Mouse (Mus musculus): ENCODE measurements at regions not wholly inside any gene's neighbourhood (a gene's known extent, or its start where the extent isn't known, plus 50 kb on each side); places are given as distances from the start of the nearest gene placed in this dataset.

- no peaks in the 10 kb centered on the region for H3K36me3 ChIP-seq (ENCODE audit: control insufficient read depth, insufficient read depth, low read length, poor library complexity, severe bottlenecking)
- TF ChIP-seq EP300 (IDR thresholded peaks at IDR 0.05; ENCODE audit: insufficient read depth, low read depth, low read length) (no peak), CTCF (IDR thresholded peaks at IDR 0.05; ENCODE audit: low read depth, low read length) (no peak), POLR2A (IDR thresholded peaks at IDR 0.05; ENCODE audit: insufficient read depth, low read length) (no peak)
- H3K9me3 ChIP-seq (replicated peaks; ENCODE audit: control insufficient read depth, insufficient read depth, low read length, poor library complexity, severe bottlenecking) = no peaks in the 10 kb centered on the region
- peaks cover 3% of the 10 kb centered on the region for H3K4me1 ChIP-seq (ENCODE audit: control insufficient read depth, insufficient read depth, low read length)
- no peak overlapping the region for H3K9ac ChIP-seq (ENCODE audit: low read depth, poor library complexity, severe bottlenecking)
- no peaks in the 10 kb centered on the region for H3K27me3 ChIP-seq (ENCODE audit: control insufficient read depth, insufficient read depth, low read length, poor library complexity, severe bottlenecking)
- H3K27ac ChIP-seq (ENCODE audit: insufficient read depth, low read length) = no peak overlapping the region
- H3K4me3 ChIP-seq (ENCODE audit: low read depth, low read length) = no peak overlapping the region
Observed at GRCm38 (mm10) chr12:54320533-54320932, 116.9 kb upstream of the Egln3 start.

GRCm38 (mm10) chr12:54316980-54317471 lies 113.4 kb upstream of the Egln3 start:
- Histone ChIP-seq H3K9me3 (replicated peaks; ENCODE audit: control insufficient read depth, insufficient read depth, low read length, poor library complexity, severe bottlenecking) (no peaks in the 10 kb centered on the region), H3K4me1 (ENCODE audit: control insufficient read depth, insufficient read depth, low read length) (peaks cover 7% of the 10 kb centered on the region), H3K27me3 (ENCODE audit: control insufficient read depth, insufficient read depth, low read length, poor library complexity, severe bottlenecking) (no peaks in the 10 kb centered on the region), H3K4me3 (ENCODE audit: low read depth, low read length) (peak overlapping the region; percentile 62), H3K36me3 (ENCODE audit: control insufficient read depth, insufficient read depth, low read length, poor library complexity, severe bottlenecking) (no peaks in the 10 kb centered on the region), H3K9ac (ENCODE audit: low read depth, poor library complexity, severe bottlenecking) (no peak overlapping the region), H3K27ac (ENCODE audit: insufficient read depth, low read length) (no peak overlapping the region)
- TF ChIP-seq POLR2A (IDR thresholded peaks at IDR 0.05; ENCODE audit: insufficient read depth, low read length) (peak; percentile 8), EP300 (IDR thresholded peaks at IDR 0.05; ENCODE audit: insufficient read depth, low read depth, low read length) (peak; percentile 99), CTCF (IDR thresholded peaks at IDR 0.05; ENCODE audit: low read depth, low read length) (no peak)

GRCm38 (mm10) chr12:54316066-54316567 lies 112.5 kb upstream of the Egln3 start:
- H3K9ac ChIP-seq (ENCODE audit: low read depth, poor library complexity, severe bottlenecking) = no peak overlapping the region
- no peak overlapping the region for H3K27ac ChIP-seq (ENCODE audit: insufficient read depth, low read length)
- peaks cover 7% of the 10 kb centered on the region for H3K4me1 ChIP-seq (ENCODE audit: control insufficient read depth, insufficient read depth, low read length)
- TF ChIP-seq POLR2A (IDR thresholded peaks at IDR 0.05; ENCODE audit: insufficient read depth, low read length) = no peak
- no peak for TF ChIP-seq EP300 (IDR thresholded peaks at IDR 0.05; ENCODE audit: insufficient read depth, low read depth, low read length)
- TF ChIP-seq CTCF (IDR thresholded peaks at IDR 0.05; ENCODE audit: low read depth, low read length) = no peak
- no peaks in the 10 kb centered on the region for H3K27me3 ChIP-seq (ENCODE audit: control insufficient read depth, insufficient read depth, low read length, poor library complexity, severe bottlenecking)
- H3K9me3 ChIP-seq (replicated peaks; ENCODE audit: control insufficient read depth, insufficient read depth, low read length, poor library complexity, severe bottlenecking) = no peaks in the 10 kb centered on the region
- peak overlapping the region; percentile 32 for H3K4me3 ChIP-seq (ENCODE audit: low read depth, low read length)
- no peaks in the 10 kb centered on the region for H3K36me3 ChIP-seq (ENCODE audit: control insufficient read depth, insufficient read depth, low read length, poor library complexity, severe bottlenecking)

GRCm38 (mm10) chr12:54314153-54314552 lies 110.5 kb upstream of the Egln3 start:
- Histone ChIP-seq H3K27ac (ENCODE audit: insufficient read depth, low read length) (peak overlapping the region; percentile 72), H3K9me3 (replicated peaks; ENCODE audit: control insufficient read depth, insufficient read depth, low read length, poor library complexity, severe bottlenecking) (no peaks in the 10 kb centered on the region), H3K4me1 (ENCODE audit: control insufficient read depth, insufficient read depth, low read length) (peaks cover 7% of the 10 kb centered on the region), H3K4me3 (ENCODE audit: low read depth, low read length) (peak overlapping the region; percentile 36), H3K36me3 (ENCODE audit: control insufficient read depth, insufficient read depth, low read length, poor library complexity, severe bottlenecking) (no peaks in the 10 kb centered on the region), H3K27me3 (ENCODE audit: control insufficient read depth, insufficient read depth, low read length, poor library complexity, severe bottlenecking) (no peaks in the 10 kb centered on the region), H3K9ac (ENCODE audit: low read depth, poor library complexity, severe bottlenecking) (no peak overlapping the region)
- TF ChIP-seq EP300 (IDR thresholded peaks at IDR 0.05; ENCODE audit: insufficient read depth, low read depth, low read length) (no peak), CTCF (IDR thresholded peaks at IDR 0.05; ENCODE audit: low read depth, low read length) (no peak), POLR2A (IDR thresholded peaks at IDR 0.05; ENCODE audit: insufficient read depth, low read length) (no peak)

GRCm38 (mm10) chr12:54313211-54313845 lies 109.7 kb upstream of the Egln3 start:
- TF ChIP-seq POLR2A (IDR thresholded peaks at IDR 0.05; ENCODE audit: insufficient read depth, low read length) (no peak), EP300 (IDR thresholded peaks at IDR 0.05; ENCODE audit: insufficient read depth, low read depth, low read length) (peak; percentile 97), CTCF (IDR thresholded peaks at IDR 0.05; ENCODE audit: low read depth, low read length) (no peak)
- H3K4me1 ChIP-seq (ENCODE audit: control insufficient read depth, insufficient read depth, low read length) = peaks cover 7% of the 10 kb centered on the region
- H3K27ac ChIP-seq (ENCODE audit: insufficient read depth, low read length) = peak overlapping the region; percentile 45
- no peaks in the 10 kb centered on the region for H3K9me3 ChIP-seq (replicated peaks; ENCODE audit: control insufficient read depth, insufficient read depth, low read length, poor library complexity, severe bottlenecking)
- H3K9ac ChIP-seq (ENCODE audit: low read depth, poor library complexity, severe bottlenecking) = no peak overlapping the region
- no peaks in the 10 kb centered on the region for H3K36me3 ChIP-seq (ENCODE audit: control insufficient read depth, insufficient read depth, low read length, poor library complexity, severe bottlenecking)
- H3K27me3 ChIP-seq (ENCODE audit: control insufficient read depth, insufficient read depth, low read length, poor library complexity, severe bottlenecking) = no peaks in the 10 kb centered on the region
- H3K4me3 ChIP-seq (ENCODE audit: low read depth, low read length) = peak overlapping the region; percentile 57

DNA sequence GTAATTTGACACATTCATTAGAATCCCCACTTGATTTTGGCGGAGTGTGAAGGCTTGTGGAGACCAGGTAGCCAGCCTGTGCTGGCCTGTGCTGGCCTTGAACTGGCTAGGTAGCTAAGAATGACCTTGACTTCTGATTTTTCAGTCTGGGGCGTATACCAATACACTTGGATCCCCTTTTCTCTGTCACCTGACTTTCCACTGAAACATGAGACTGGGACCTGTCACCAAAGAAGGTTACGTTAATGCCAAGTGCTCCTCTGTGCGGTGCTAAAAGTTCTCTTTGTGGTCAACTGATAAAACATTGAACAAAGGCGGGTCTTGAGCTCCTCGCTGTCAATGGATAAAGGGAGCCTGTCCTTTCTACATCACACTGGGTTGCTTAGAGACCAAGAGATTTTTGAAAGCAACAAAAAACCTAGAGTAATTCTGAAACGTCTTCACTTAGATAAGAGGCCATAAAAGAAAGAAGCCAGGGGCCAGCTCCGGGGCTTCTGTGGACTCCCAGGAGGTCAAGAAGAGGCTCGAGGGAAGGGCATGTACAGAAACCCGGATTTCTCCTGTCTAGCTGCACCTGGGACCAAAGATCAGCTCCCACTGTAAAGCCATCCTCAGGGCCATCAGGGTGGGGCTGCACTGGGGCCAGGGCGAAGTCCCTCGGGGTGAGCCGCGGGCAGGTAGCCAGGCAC lies 109.0 kb upstream of the Egln3 start:
- Histone ChIP-seq H3K27me3 (ENCODE audit: control insufficient read depth, insufficient read depth, low read length, poor library complexity, severe bottlenecking) (no peaks in the 10 kb centered on the region), H3K4me1 (ENCODE audit: control insufficient read depth, insufficient read depth, low read length) (peaks cover 7% of the 10 kb centered on the region), H3K4me3 (ENCODE audit: low read depth, low read length) (peak overlapping the region; percentile 57), H3K36me3 (ENCODE audit: control insufficient read depth, insufficient read depth, low read length, poor library complexity, severe bottlenecking) (no peaks in the 10 kb centered on the region), H3K27ac (ENCODE audit: insufficient read depth, low read length) (peak overlapping the region; percentile 45), H3K9ac (ENCODE audit: low read depth, poor library complexity, severe bottlenecking) (no peak overlapping the region), H3K9me3 (replicated peaks; ENCODE audit: control insufficient read depth, insufficient read depth, low read length, poor library complexity, severe bottlenecking) (no peaks in the 10 kb centered on the region)
- TF ChIP-seq POLR2A (IDR thresholded peaks at IDR 0.05; ENCODE audit: insufficient read depth, low read length) (no peak), EP300 (IDR thresholded peaks at IDR 0.05; ENCODE audit: insufficient read depth, low read depth, low read length) (peak; percentile 81)
